Mouse (Mus musculus): ENCODE measurements around the gene Iqcd.

DNA sequence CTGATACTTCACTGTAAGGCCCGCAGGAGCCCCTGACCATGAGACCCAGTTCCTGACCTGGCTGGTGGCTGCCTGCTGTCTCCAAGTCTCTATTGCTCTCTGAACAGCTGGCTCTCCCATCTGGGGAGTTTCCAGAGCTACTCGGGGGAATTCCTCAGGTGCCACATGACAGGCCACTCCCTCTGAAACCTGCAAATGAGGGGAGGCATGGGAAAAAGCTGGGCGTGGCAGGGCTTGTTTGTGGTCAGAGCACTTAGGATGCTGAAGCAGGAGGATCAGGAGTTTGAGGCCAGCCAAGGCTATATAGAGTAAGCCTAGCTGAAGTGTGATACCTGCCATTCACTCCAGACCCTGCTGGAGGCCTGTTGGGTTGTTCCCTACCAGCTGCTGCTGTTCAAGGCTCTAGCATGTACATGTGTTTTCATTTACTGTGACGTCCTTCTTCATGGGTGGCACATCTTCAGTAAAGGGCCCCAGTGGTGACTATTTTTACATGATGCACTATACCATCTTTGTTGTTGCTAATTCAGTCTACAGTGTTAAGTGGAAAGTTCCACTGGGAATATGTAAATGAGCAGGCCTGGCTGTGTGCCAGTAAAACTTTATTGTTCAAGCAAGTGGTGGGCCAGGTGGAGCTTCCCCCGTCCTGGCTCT, 33.5 kb downstream of the Iqcd start:
- TF ChIP-seq CTCF (IDR thresholded peaks at IDR 0.05) (no peak), EP300 (IDR thresholded peaks at IDR 0.05) (no peak)
